Mouse (Mus musculus) inflammation-experienced regulatory T-cells, adult 16 weeks (primary cell): ENCODE results near the gene Irx1. TPM values are rescaled to one million over a fixed set of nuclear protein-coding genes. Genes with fewer than 3 reads are reported as not detected.

Experiments used
- polyA plus RNA-seq: library from polyadenylated mRNA; unstranded; fragments of 100-300 nt; shearing (Covaris generic); gene quantifications from one replicate; pipeline ENCODE4 v1.2.1, GENCODE M21; 2017

The Irx1 gene
- polyA plus RNA-seq, result not detected

GRCm38 (mm10) chr13:71963356-71964351 lies at the start of gene Irx1:
Irx1 (minus strand) TSS chr13:71963723.

